Mouse (Mus musculus) stomach, embryonic 14.5 days (tissue): ENCODE data around the gene Aplnr. TPM values are rescaled to one million over a fixed set of nuclear protein-coding genes. Genes with fewer than 3 reads are reported as not detected.

Experiments used
- ATAC-seq: fragments of 200-750 bp; cut with Nextera tagmentation; 2 replicates; pipeline ENCODE4 v1.8.0; 2017; ENCODE audit warnings: low read depth, moderate TSS enrichment; ENCODE audit not compliant: insufficient number of reproducible peaks, insufficient read depth, low FRiP score
- H3K27ac ChIP-seq: fragments of 300-500 bp; sonication (generic); 2 replicates; pipeline ENCODE4 v1.5.1; 2014; ENCODE audit warnings: mild to moderate bottlenecking, low read length, moderate library complexity, mixed read lengths
- H3K27me3 ChIP-seq: fragments of 300-500 bp; sonication (generic); 2 replicates; pipeline ENCODE4 v1.6.1; 2014; ENCODE audit warnings: low read length, control low read depth, mixed read lengths; ENCODE audit not compliant: control insufficient read depth, insufficient read depth
- H3K36me3 ChIP-seq: fragments of 300-500 bp; sonication (generic); 2 replicates; pipeline ENCODE4 v1.6.1; 2014; ENCODE audit warnings: mild to moderate bottlenecking, control low read depth, low read length, moderate library complexity, mixed read lengths; ENCODE audit not compliant: control insufficient read depth, insufficient read depth
- H3K4me1 ChIP-seq: fragments of 300-500 bp; sonication (generic); 2 replicates; pipeline ENCODE4 v1.6.1; 2014; ENCODE audit warnings: low read length, control low read depth, mixed read lengths; ENCODE audit not compliant: control insufficient read depth, insufficient read depth
- H3K4me2 ChIP-seq: fragments of 300-500 bp; sonication (generic); replicated peaks from 2 replicates; pipeline ENCODE4 v1.6.1; 2014; ENCODE audit warnings: low read depth, low read length, control low read depth
- H3K4me3 ChIP-seq: fragments of 300-500 bp; sonication (generic); 2 replicates; pipeline ENCODE4 v1.5.1; 2014; ENCODE audit warnings: low read depth, low read length, control low read depth
- H3K9ac ChIP-seq: fragments of 300-500 bp; sonication (generic); replicated peaks from 2 replicates; pipeline ENCODE4 v1.6.1; 2014; ENCODE audit warnings: low read depth, mild to moderate bottlenecking, control low read depth, low read length, moderate library complexity, mixed read lengths
- H3K9me3 ChIP-seq: fragments of 300-500 bp; sonication (generic); 2 replicates; pipeline ENCODE4 v1.6.1; 2016; ENCODE audit warnings: low read depth, low read length, control low read depth; ENCODE audit not compliant: control insufficient read depth
- WGBS: fragments of 180-500 bp; shearing (Covaris S2); extraction: QIAGEN DNeasy Blood & Tissue Kit; methylation state at CpG from one replicate; pipeline ENCODE4 v1.1.7; 2014; 5-methylcytosine and 5-hydroxymethylcytosine counted together
- polyA plus RNA-seq: library from polyadenylated mRNA; unstranded; fragments of >200 nt; fragmentation: Nextera tagmentation; extraction: Ambion mirVana; gene quantifications from 2 replicates; pipeline ENCODE4 v1.2.1, GENCODE M21; 2014

The Aplnr gene
- polyA plus RNA-seq, 1 experiment from 2014 or later = 52.0 TPM

GRCm38 (mm10) chr2:85173545-85173944 lies 37.5 kb downstream of the Aplnr start:
- H3K4me3 ChIP-seq = no peak overlapping the region
- H3K9me3 ChIP-seq = no peaks in the 10 kb centered on the region
- no peak overlapping the region for H3K9ac ChIP-seq
- H3K4me1 ChIP-seq = peaks cover 4% of the 10 kb centered on the region; the same call in 1 of the 2 replicates
- 73% methylated on average over 6 of the region's 6 CpGs for WGBS
- H3K36me3 ChIP-seq = no peaks in the 10 kb centered on the region
- no peak for ATAC-seq
- no peak overlapping the region for H3K4me2 ChIP-seq
- no peaks in the 10 kb centered on the region for H3K27me3 ChIP-seq
- no peak overlapping the region for H3K27ac ChIP-seq

- WGBS = 46% methylated on average over 4 of the region's 4 CpGs
- Histone ChIP-seq H3K27ac (no peak overlapping the region), H3K9me3 (no peaks in the 10 kb centered on the region), H3K4me1 (no peaks in the 10 kb centered on the region), H3K36me3 (no peaks in the 10 kb centered on the region), H3K4me2 (no peak overlapping the region), H3K9ac (no peak overlapping the region), H3K4me3 (no peak overlapping the region), H3K27me3 (no peaks in the 10 kb centered on the region)
- no peak for ATAC-seq
These were observed 42.2 kb downstream of the Aplnr start for GRCm38 (mm10) chr2:85178139-85178800.

- H3K9ac ChIP-seq = no peak overlapping the region
- H3K4me2 ChIP-seq = no peak overlapping the region
- no peak for ATAC-seq
- H3K36me3 ChIP-seq = no peaks in the 10 kb centered on the region
- WGBS = 80% methylated on average over 6 of the region's 6 CpGs
- no peaks in the 10 kb centered on the region for H3K4me1 ChIP-seq
- no peak overlapping the region for H3K4me3 ChIP-seq
- H3K27ac ChIP-seq = no peak overlapping the region
- H3K9me3 ChIP-seq = no peaks in the 10 kb centered on the region
- no peaks in the 10 kb centered on the region for H3K27me3 ChIP-seq
These were observed 51.6 kb downstream of the Aplnr start for GRCm38 (mm10) chr2:85187582-85188151.

Other genes starting within 250 kb of the Aplnr start
- gene Rtn4rl2, start 249.5 kb upstream of the Aplnr start, polyA plus RNA-seq = 0.59 and 0.74 TPM in 2 replicates
- gene Slc43a3, start 199.6 kb upstream of the Aplnr start, polyA plus RNA-seq = 40.4 and 40.5 TPM in 2 replicates
- 0.42 TPM in 1 of 2 replicates, not detected in the other for gene Prg2, start 155.8 kb upstream of the Aplnr start, polyA plus RNA-seq
- gene Prg3, start 148.0 kb upstream of the Aplnr start, polyA plus RNA-seq = 0.60 TPM in 1 of 2 replicates, not detected in the other
- 277 and 280 TPM in 2 replicates for gene Ssrp1, start 99.0 kb upstream of the Aplnr start, polyA plus RNA-seq
- gene P2rx3, start 98.8 kb upstream of the Aplnr start, polyA plus RNA-seq = 0.67 and 0.68 TPM in 2 replicates
- gene Tnks1bp1, start 88.2 kb upstream of the Aplnr start, polyA plus RNA-seq = 13.3 and 15.6 TPM in 2 replicates
- 2.7 and 3.0 TPM in 2 replicates for gene Lrrc55, start 61.0 kb downstream of the Aplnr start, polyA plus RNA-seq
- gene Olfr987, start 203.1 kb downstream of the Aplnr start, polyA plus RNA-seq = not detected in 2 replicates
- not detected in 2 replicates for gene Olfr988, start 227.0 kb downstream of the Aplnr start, polyA plus RNA-seq